Mouse (Mus musculus) liver, embryonic 15.5 days (tissue): ENCODE measurements around the gene Suclg2. TPM values are rescaled to one million over a fixed set of nuclear protein-coding genes. Genes with fewer than 3 reads are reported as not detected.

Source experiments
- ATAC-seq: fragments of 200-750 bp; cut with Nextera tagmentation; 2 replicates; pipeline ENCODE4 v1.8.0; 2017; ENCODE audit warnings: moderate number of reproducible peaks, mild to moderate bottlenecking, moderate library complexity; ENCODE audit not compliant: insufficient read depth
- H3K27ac ChIP-seq: fragments of 300-500 bp; sonication (generic); replicated peaks from 2 replicates; pipeline ENCODE4 v1.5.1; 2015; ENCODE audit warnings: mild to moderate bottlenecking, inconsistent platforms
- H3K27me3 ChIP-seq: fragments of 300-500 bp; sonication (generic); 2 replicates; pipeline ENCODE4 v1.6.1; 2015; ENCODE audit warnings: mild to moderate bottlenecking, inconsistent platforms
- H3K36me3 ChIP-seq: fragments of 300-500 bp; sonication (generic); replicated peaks from 2 replicates; pipeline ENCODE4 v1.6.1; 2015; ENCODE audit warnings: moderate library complexity, mild to moderate bottlenecking, inconsistent platforms
- H3K4me1 ChIP-seq: fragments of 300-500 bp; sonication (generic); replicated peaks from 2 replicates; pipeline ENCODE4 v1.6.1; 2015; ENCODE audit warnings: inconsistent platforms
- H3K4me2 ChIP-seq: fragments of 300-500 bp; sonication (generic); 2 replicates; pipeline ENCODE4 v1.6.1; 2015; ENCODE audit warnings: moderate library complexity, mild to moderate bottlenecking, inconsistent platforms
- H3K4me3 ChIP-seq: fragments of 300-500 bp; sonication (generic); replicated peaks from 2 replicates; pipeline ENCODE4 v1.5.1; 2015; ENCODE audit warnings: mild to moderate bottlenecking, inconsistent platforms
- H3K9ac ChIP-seq: fragments of 300-500 bp; sonication (generic); 2 replicates; pipeline ENCODE4 v1.6.1; 2015; ENCODE audit warnings: moderate library complexity, mild to moderate bottlenecking, inconsistent platforms
- H3K9me3 ChIP-seq: fragments of 300-500 bp; sonication (generic); replicated peaks from 2 replicates; pipeline ENCODE4 v1.6.1; 2016; ENCODE audit warnings: inconsistent platforms
- WGBS: fragments of 180-500 bp; shearing (Covaris S2); methylation state at CpG from one replicate; pipeline ENCODE4 v1.1.7; 2015; ENCODE audit warnings: mixed read lengths; ENCODE audit not compliant: insufficient replicate concordance; 5-methylcytosine and 5-hydroxymethylcytosine counted together
- polyA plus RNA-seq: library from polyadenylated mRNA; unstranded; fragments of >200 nt; fragmentation: Nextera tagmentation; extraction: Ambion mirVana; gene quantifications from 2 replicates; pipeline ENCODE4 v1.2.1, GENCODE M21; 2015

Suclg2 gene
- polyA plus RNA-seq, 1 experiment from 2014 or later: 37.6 TPM

DNA sequence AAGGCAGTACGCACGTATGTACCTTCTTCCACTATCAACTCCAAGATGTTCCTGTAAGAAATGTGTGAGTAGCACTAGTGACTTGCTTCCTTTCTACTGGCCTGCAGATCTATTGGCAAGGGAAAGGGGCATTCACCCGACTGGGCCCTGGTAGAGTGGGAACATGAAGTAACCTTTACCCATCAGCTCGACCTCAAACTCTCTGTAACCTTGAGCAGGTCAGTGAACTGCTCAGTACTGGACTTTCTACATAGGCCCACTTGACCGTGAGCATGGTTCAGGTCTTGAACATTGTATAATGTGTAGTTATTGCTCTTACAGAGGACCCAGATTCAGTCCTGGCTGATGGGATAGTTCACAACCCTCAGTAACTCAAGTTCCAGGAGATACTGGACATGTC is 2.1 kb downstream of the Suclg2 start:
- Histone ChIP-seq H3K36me3 (no peaks in the 10 kb centered on the region), H3K9ac (no peak overlapping the region), H3K9me3 (no peaks in the 10 kb centered on the region), H3K4me2 (no peak overlapping the region), H3K27me3 (no peaks in the 10 kb centered on the region), H3K27ac (no peak overlapping the region), H3K4me3 (no peak overlapping the region), H3K4me1 (peaks cover 41% of the 10 kb centered on the region)
- no peak for ATAC-seq
- WGBS: 76% methylated on average over 5 of the region's 5 CpGs

DNA sequence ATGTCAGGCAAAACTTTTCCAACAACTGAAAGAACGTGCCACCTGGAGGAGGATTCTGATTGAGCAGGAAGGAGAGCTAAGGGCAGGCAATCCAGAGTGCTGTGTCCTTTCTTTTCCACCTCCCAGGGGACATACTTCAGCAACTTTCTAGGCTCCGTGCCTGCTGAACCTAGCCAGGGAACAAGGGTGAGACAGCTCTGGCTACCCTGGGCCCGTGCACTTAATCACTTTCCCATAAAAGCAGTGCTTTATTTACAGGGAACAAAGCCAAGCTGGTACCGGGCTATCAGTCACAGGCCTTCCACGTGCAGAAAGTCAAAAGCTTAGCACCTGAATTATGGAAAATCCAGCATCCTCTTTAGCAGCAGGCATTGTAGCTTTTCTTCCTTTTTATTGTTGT is 5.4 kb downstream of the Suclg2 start:
- peaks cover 29% of the 10 kb centered on the region for H3K4me1 ChIP-seq
- no peak overlapping the region for H3K9ac ChIP-seq
- H3K27ac ChIP-seq: no peak overlapping the region
- no peak overlapping the region for H3K4me3 ChIP-seq
- no peak for ATAC-seq
- H3K4me2 ChIP-seq: no peak overlapping the region
- no peaks in the 10 kb centered on the region for H3K27me3 ChIP-seq
- H3K9me3 ChIP-seq: no peaks in the 10 kb centered on the region
- no peaks in the 10 kb centered on the region for H3K36me3 ChIP-seq
- 58% methylated on average over 5 of the region's 5 CpGs for WGBS

DNA sequence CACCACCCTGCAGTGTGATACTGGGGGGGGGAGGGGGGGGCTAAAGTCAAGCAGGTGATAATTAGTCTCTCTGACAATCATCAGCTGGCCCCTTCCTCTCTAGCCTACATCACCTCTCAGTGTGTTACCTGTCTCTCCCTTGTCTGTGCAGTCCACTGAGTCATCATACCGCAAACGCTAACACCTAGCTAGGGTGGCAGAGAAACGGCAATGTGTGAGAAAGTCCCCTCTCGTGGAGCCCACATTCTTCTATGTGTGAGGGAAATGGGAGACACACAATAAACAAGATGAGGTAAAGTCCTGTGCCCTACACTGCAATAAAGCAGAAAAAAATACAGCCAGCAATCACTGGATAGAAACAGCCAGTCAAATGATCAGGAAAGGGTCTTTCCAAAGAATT is 6.5 kb downstream of the Suclg2 start:
- no peak for ATAC-seq
- peaks cover 20% of the 10 kb centered on the region for H3K4me1 ChIP-seq
- H3K4me3 ChIP-seq: no peak overlapping the region
- H3K4me2 ChIP-seq: no peak overlapping the region
- no peaks in the 10 kb centered on the region for H3K27me3 ChIP-seq
- 70% methylated on average over 4 of the region's 4 CpGs for WGBS
- H3K9me3 ChIP-seq: no peaks in the 10 kb centered on the region
- no peaks in the 10 kb centered on the region for H3K36me3 ChIP-seq
- no peak overlapping the region for H3K9ac ChIP-seq
- no peak overlapping the region for H3K27ac ChIP-seq

DNA sequence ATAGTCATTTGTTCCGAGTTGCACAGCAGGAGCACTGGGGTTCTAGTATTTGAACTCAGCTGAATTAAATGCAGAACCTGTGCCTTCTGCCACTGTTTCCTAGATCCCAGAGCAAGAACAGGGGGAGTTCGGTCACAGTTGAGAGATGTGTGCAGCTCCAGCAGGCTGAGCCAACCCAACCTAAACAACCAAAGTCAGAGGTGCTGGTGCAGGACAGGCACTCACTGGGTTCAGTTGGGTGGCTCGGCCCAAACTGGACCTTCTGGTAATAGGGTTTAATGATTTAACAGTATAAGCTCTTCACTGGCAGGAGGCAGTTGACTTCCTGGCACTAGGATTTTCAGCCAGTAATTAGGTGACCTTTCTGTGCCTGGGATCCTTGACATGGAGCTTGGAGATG is 6.9 kb downstream of the Suclg2 start:
- no peak overlapping the region for H3K4me2 ChIP-seq
- WGBS: 65% methylated on average over 3 of the region's 3 CpGs
- no peak overlapping the region for H3K9ac ChIP-seq
- ATAC-seq: no peak
- H3K36me3 ChIP-seq: no peaks in the 10 kb centered on the region
- no peak overlapping the region for H3K27ac ChIP-seq
- H3K4me3 ChIP-seq: no peak overlapping the region
- H3K27me3 ChIP-seq: no peaks in the 10 kb centered on the region
- H3K9me3 ChIP-seq: no peaks in the 10 kb centered on the region
- peaks cover 16% of the 10 kb centered on the region for H3K4me1 ChIP-seq

DNA sequence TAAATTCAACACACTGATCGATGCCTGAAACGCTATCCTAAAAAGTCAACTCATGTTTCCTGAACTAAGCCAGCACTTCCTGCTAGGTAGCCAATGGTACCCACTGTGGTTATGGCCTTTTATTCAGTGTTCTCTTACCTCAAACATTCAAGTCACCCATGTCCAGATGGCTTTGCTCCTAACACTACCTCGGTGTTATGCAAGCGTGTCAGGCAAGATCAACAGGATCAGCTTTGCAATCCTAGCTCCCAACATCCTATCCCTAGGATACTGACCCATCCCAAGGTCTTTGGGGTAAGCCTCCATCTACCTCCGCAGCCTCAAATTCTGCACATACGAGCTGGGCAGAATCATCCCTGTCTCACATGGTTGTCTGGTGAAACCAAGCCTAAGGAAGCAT is 7.7 kb downstream of the Suclg2 start:
- WGBS: 71% methylated on average over 6 of the region's 6 CpGs
- H3K9ac ChIP-seq: no peak overlapping the region
- H3K27me3 ChIP-seq: no peaks in the 10 kb centered on the region
- H3K36me3 ChIP-seq: no peaks in the 10 kb centered on the region
- H3K9me3 ChIP-seq: no peaks in the 10 kb centered on the region
- no peak overlapping the region for H3K4me2 ChIP-seq
- no peak for ATAC-seq
- H3K4me1 ChIP-seq: peaks cover 11% of the 10 kb centered on the region
- H3K4me3 ChIP-seq: no peak overlapping the region
- H3K27ac ChIP-seq: no peak overlapping the region

DNA sequence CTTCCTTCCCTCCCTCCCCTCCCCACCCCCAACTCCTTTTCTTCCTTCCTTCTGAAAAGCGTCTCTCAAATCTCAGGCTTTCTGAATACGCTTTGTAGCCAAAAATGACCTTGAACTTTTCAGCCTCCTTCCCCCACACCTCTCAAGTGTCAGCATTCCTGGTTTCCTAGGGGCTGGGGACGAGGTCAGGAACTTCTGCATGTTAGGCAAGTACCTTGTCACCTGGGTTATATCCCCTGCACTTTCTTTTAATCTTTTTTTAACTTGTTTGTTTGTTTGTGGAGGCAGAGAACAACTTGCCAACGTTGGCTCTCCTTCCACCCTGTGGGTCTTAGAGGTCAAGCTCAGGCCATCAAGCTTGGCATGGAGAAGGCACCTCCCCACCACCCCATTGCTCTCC is 9.1 kb downstream of the Suclg2 start:
- H3K9ac ChIP-seq: no peak overlapping the region
- no peaks in the 10 kb centered on the region for H3K36me3 ChIP-seq
- H3K4me1 ChIP-seq: 0 out of 2 replicates have a peak, but pooled peaks cover 5% of the 10 kb centered on the region
- no peaks in the 10 kb centered on the region for H3K27me3 ChIP-seq
- no peak overlapping the region for H3K27ac ChIP-seq
- no peak overlapping the region for H3K4me3 ChIP-seq
- no peak overlapping the region for H3K4me2 ChIP-seq
- H3K9me3 ChIP-seq: no peaks in the 10 kb centered on the region
- WGBS: 46% methylated on average over 4 of the region's 4 CpGs
- ATAC-seq: no peak

DNA sequence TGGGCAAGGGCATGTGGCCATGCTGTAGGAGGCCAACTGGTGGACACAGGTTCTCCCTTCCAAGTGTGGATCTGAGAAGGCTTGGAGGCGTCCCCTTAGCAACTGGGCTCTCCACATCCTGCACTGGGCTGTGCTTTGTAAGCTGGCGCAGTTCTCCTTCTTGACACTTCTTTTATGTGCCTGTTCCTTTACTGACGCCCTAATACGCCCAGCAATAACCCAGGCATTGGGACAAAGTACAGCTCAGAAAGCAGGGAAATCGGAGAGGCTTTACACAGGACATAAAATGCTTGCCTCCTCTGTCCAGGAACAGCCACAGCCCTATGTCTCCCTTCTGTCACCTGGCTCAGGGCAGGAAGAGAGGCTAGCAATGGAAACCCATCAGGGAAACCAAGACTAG is 9.5 kb downstream of the Suclg2 start:
- Histone ChIP-seq H3K9ac (no peak overlapping the region), H3K4me1 (0 out of 2 replicates have a peak, but pooled peaks cover under 1% of the 10 kb centered on the region), H3K4me3 (no peak overlapping the region), H3K4me2 (no peak overlapping the region), H3K27ac (no peak overlapping the region), H3K27me3 (no peaks in the 10 kb centered on the region), H3K9me3 (no peaks in the 10 kb centered on the region), H3K36me3 (no peaks in the 10 kb centered on the region)
- ATAC-seq: no peak
- WGBS: 65% methylated on average over 5 of the region's 5 CpGs

DNA sequence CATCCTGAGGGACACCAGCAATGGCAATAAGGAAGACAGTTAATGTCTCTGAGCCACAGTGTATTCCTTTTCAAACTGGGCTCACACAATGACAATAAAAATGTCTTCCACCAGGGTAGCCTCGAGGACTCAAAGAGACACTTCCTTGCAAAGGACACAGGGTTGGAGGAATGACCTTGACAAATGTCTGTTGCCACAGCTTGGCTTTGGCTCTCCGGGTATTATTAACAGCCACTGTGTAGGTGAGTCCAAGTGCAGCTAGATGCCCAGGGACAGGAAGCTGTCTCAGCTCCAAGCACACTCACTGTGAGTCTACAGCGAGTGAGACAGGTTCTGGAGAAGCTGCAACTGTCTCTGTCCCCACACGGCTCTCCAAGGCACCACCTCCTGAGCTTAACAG is 14.0 kb downstream of the Suclg2 start:
- Histone ChIP-seq H3K9me3 (no peaks in the 10 kb centered on the region), H3K4me2 (no peak overlapping the region), H3K27me3 (no peaks in the 10 kb centered on the region), H3K9ac (no peak overlapping the region), H3K27ac (no peak overlapping the region), H3K36me3 (no peaks in the 10 kb centered on the region), H3K4me1 (peaks cover 4% of the 10 kb centered on the region), H3K4me3 (no peak overlapping the region)
- 48% methylated on average over 4 of the region's 4 CpGs for WGBS
- ATAC-seq: no peak

DNA sequence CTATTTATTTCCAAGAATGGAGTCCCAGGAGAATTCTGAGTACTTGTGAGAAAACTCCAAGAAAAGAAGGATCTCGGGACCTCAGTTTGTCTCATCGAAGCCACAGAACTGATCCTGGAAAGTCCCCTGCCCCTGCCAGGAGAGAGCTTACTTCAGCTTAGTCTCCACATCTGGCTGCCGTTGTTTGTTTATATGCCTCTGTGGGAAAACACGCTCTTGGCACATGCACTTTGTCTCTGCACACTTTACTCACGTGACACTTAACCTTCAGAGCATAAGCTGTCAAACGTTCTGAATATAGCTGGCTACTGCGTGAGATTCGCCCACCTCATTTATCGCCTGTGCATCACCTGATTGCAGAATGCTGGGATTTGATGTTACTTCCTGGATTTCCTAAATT is 16.4 kb downstream of the Suclg2 start:
- Histone ChIP-seq H3K27me3 (no peaks in the 10 kb centered on the region), H3K4me2 (no peak overlapping the region), H3K9me3 (no peaks in the 10 kb centered on the region), H3K36me3 (no peaks in the 10 kb centered on the region), H3K27ac (no peak overlapping the region), H3K4me1 (peaks cover 4% of the 10 kb centered on the region), H3K4me3 (no peak overlapping the region), H3K9ac (no peak overlapping the region)
- ATAC-seq: no peak
- 65% methylated on average over 9 of the region's 9 CpGs for WGBS

DNA sequence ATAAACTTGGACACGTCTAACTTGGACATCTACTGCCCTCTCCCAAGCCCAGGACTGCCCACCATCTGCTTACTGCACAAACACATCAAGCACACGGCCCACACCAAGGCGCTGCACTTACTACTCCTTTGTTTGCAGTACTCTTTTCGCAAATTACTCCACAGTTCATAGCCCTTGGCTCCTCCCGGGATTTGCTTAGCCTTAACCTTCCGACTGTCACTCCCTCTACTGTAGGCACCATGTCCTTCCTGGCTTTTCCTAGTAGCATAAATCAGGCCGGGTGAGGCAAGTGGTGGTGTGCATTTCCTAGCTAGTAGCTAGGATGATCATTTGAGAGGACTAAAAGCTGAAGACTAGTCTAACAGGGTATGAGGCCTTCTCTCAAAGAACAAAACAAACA is 16.8 kb downstream of the Suclg2 start:
- 64% methylated on average over 7 of the region's 7 CpGs for WGBS
- H3K4me3 ChIP-seq: no peak overlapping the region
- H3K36me3 ChIP-seq: no peaks in the 10 kb centered on the region
- no peak overlapping the region for H3K27ac ChIP-seq
- H3K4me2 ChIP-seq: no peak overlapping the region
- H3K27me3 ChIP-seq: no peaks in the 10 kb centered on the region
- peaks cover 4% of the 10 kb centered on the region for H3K4me1 ChIP-seq
- H3K9ac ChIP-seq: no peak overlapping the region
- ATAC-seq: no peak
- H3K9me3 ChIP-seq: no peaks in the 10 kb centered on the region

DNA sequence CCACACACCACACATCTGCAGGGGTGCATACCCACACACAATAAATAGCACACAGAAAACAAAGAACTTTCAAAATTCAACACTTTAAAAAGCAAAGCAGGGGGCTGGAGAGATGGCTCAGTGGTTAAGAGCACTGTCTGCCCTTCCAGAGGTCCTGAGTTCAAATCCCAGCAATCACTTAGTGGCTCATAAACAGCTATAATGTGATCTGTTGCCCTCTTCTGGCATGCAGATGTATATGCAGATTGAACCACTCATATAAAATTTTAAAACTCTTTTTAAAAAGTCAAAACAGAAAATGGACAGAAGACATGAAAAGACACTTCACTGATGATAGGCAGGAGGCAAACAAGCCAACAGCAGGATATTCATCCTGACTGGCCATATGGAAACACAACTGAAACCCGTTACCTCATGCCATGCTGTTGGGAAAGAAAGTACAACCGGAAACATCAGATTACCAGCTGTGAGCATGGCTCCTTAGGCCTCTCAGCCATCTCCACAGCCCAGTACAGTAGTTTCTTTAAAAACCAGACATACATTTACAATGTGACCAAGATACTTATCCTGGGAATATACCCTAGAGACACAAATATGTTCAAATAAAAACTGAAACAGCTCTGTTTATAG is 17.5 kb downstream of the Suclg2 start:
- H3K4me1 ChIP-seq: peaks cover 4% of the 10 kb centered on the region
- H3K9ac ChIP-seq: no peak overlapping the region
- no peak for ATAC-seq
- H3K36me3 ChIP-seq: no peaks in the 10 kb centered on the region
- no peak overlapping the region for H3K27ac ChIP-seq
- no peak overlapping the region for H3K4me3 ChIP-seq
- no peaks in the 10 kb centered on the region for H3K9me3 ChIP-seq
- WGBS: 66% methylated on average over 2 of the region's 2 CpGs
- H3K27me3 ChIP-seq: no peaks in the 10 kb centered on the region
- H3K4me2 ChIP-seq: no peak overlapping the region

DNA sequence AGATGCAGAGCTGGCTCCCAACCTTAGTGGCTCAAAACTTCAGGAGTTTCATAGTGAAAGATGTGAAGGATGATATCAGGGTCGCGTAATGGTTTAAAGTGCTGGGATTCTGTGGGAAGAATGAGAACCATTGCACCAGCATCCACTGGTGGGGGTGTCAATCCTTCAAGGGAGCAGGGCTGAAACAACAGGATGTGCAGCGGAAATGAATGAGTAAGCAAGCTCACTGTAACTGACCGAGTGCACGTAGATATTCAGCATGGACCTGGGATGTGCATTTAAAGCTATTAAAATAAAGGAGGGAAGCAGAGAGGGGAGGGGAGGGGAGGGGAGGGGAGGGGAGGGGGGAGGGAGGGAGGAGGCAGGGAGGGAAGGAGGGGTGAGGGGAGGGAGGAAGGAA is 18.4 kb downstream of the Suclg2 start:
- Histone ChIP-seq H3K27me3 (no peaks in the 10 kb centered on the region), H3K4me1 (peaks cover 9% of the 10 kb centered on the region), H3K9ac (no peak overlapping the region), H3K4me3 (no peak overlapping the region), H3K4me2 (no peak overlapping the region), H3K27ac (no peak overlapping the region), H3K9me3 (no peaks in the 10 kb centered on the region), H3K36me3 (no peaks in the 10 kb centered on the region)
- WGBS: 42% methylated on average over 5 of the region's 5 CpGs
- no peak for ATAC-seq
